Mouse (Mus musculus) inflammation-experienced regulatory T-cells, adult 6 months (primary cell): ENCODE measurements around the gene Fam222b. TPM values are rescaled to one million over a fixed set of nuclear protein-coding genes. Genes with fewer than 3 reads are reported as not detected.
"Not testable (repeated sequence)": the region's sequence is repeated elsewhere in the genome, so short reads cannot be mapped to it uniquely, and the experiment has no call there.

Experiments
- ATAC-seq: one replicate; pipeline ENCODE4 v1.8.0; 2017
- polyA plus RNA-seq, 3 experiments: library from polyadenylated mRNA; unstranded; fragments of 100-300 nt; shearing (Covaris generic); gene quantifications; one replicate each; pipeline ENCODE4 v1.2.1; 2017

The Fam222b gene
- polyA plus RNA-seq, 3 experiments from 2014 or later, result 10.9 to 20.0 (median 12.1) TPM

- no peak for ATAC-seq
These were observed 85.8 kb downstream of the Fam222b start for GRCm38 (mm10) chr11:78180081-78180761.

- ATAC-seq, result no peak
These were observed 87.4 kb downstream of the Fam222b start for GRCm38 (mm10) chr11:78181830-78182357.

- no peak for ATAC-seq
These were observed 88.0 kb downstream of the Fam222b start for GRCm38 (mm10) chr11:78182450-78182849.

- peak; percentile 99 for ATAC-seq
These were observed 88.7 kb downstream of the Fam222b start, which contains the start of gene Rpl23a for GRCm38 (mm10) chr11:78182961-78183844. Gene Rpl23a (minus strand): TSS chr11:78183584.

- no peak for ATAC-seq
These were observed 89.5 kb downstream of the Fam222b start for GRCm38 (mm10) chr11:78183884-78184514.

- ATAC-seq, result not testable (repeated sequence)
These were observed 90.2 kb downstream of the Fam222b start for GRCm38 (mm10) chr11:78184702-78185101.

- peak; percentile 28 for ATAC-seq
These were observed 94.1 kb downstream of the Fam222b start, which contains the start of gene Rab34 for GRCm38 (mm10) chr11:78188331-78189233. Gene Rab34 (plus strand): TSS chr11:78188430.

GRCm38 (mm10) chr11:78189234-78190040 lies 95.0 kb downstream of the Fam222b start:
- ATAC-seq, result peak; percentile 25

GRCm38 (mm10) chr11:78190041-78190440 lies 95.6 kb downstream of the Fam222b start:
- ATAC-seq, result no peak

- ATAC-seq, result no peak
These were observed 98.7 kb downstream of the Fam222b start, which contains the start of gene Proca1 for GRCm38 (mm10) chr11:78193113-78193512. Gene Proca1 (plus strand): TSS chr11:78193392.

GRCm38 (mm10) chr11:78194411-78195100 lies 100.1 kb downstream of the Fam222b start:
- ATAC-seq, result no peak

GRCm38 (mm10) chr11:78195101-78195863 lies 100.8 kb downstream of the Fam222b start:
- ATAC-seq, result no peak

GRCm38 (mm10) chr11:78202372-78202771 lies 107.9 kb downstream of the Fam222b start:
- no peak for ATAC-seq

GRCm38 (mm10) chr11:78204287-78204686 lies 109.8 kb downstream of the Fam222b start:
- ATAC-seq, result no peak

GRCm38 (mm10) chr11:78205361-78206206 lies 111.1 kb downstream of the Fam222b start:
- no peak for ATAC-seq
